Mouse (Mus musculus) limb, embryonic 15.5 days (tissue): ENCODE results near the gene Bmpr2. TPM values are rescaled to one million over a fixed set of nuclear protein-coding genes. Genes with fewer than 3 reads are reported as not detected.
A peak's percentile ranks its signal among the peaks of the same experiment; 100 is the strongest.

ENCODE experiments used
- ATAC-seq: fragments of 200-750 bp; cut with Nextera tagmentation; 2 replicates; pipeline ENCODE4 v1.8.0; 2017; ENCODE audit warnings: low read depth, moderate TSS enrichment; ENCODE audit not compliant: insufficient number of reproducible peaks, low FRiP score, low TSS enrichment
- H3K27ac ChIP-seq: fragments of 300-500 bp; sonication (generic); 2 replicates; pipeline ENCODE4 v1.5.1; 2015; ENCODE audit warnings: moderate library complexity, mild to moderate bottlenecking, inconsistent platforms
- H3K27me3 ChIP-seq: fragments of 300-500 bp; sonication (generic); 2 replicates; pipeline ENCODE4 v1.6.1; 2015; ENCODE audit warnings: inconsistent platforms
- H3K36me3 ChIP-seq: fragments of 300-500 bp; sonication (generic); 2 replicates; pipeline ENCODE4 v1.6.1; 2015; ENCODE audit warnings: inconsistent platforms
- H3K4me1 ChIP-seq: fragments of 300-500 bp; sonication (generic); 2 replicates; pipeline ENCODE4 v1.6.1; 2015; ENCODE audit warnings: inconsistent platforms
- H3K4me2 ChIP-seq: fragments of 300-500 bp; sonication (generic); 2 replicates; pipeline ENCODE4 v1.6.1; 2015; ENCODE audit warnings: mild to moderate bottlenecking, inconsistent platforms
- H3K4me3 ChIP-seq: fragments of 300-500 bp; sonication (generic); 2 replicates; pipeline ENCODE4 v1.5.1; 2015; ENCODE audit warnings: mild to moderate bottlenecking, inconsistent platforms
- H3K9ac ChIP-seq: fragments of 300-500 bp; sonication (generic); 2 replicates; pipeline ENCODE4 v1.6.1; 2015; ENCODE audit warnings: inconsistent platforms
- H3K9me3 ChIP-seq: fragments of 300-500 bp; sonication (generic); 2 replicates; pipeline ENCODE4 v1.6.1; 2016; ENCODE audit warnings: inconsistent platforms
- WGBS: fragments of 180-500 bp; shearing (Covaris S2); methylation state at CpG from one replicate; pipeline ENCODE4 v1.1.7; 2015; 5-methylcytosine and 5-hydroxymethylcytosine counted together
- polyA plus RNA-seq: library from polyadenylated mRNA; unstranded; fragments of >200 nt; fragmentation: Nextera tagmentation; extraction: Ambion mirVana; gene quantifications from 2 replicates; pipeline ENCODE4 v1.2.1, GENCODE M21; 2015

Gene Bmpr2
- polyA plus RNA-seq, 1 experiment from 2014 or later = 10.2 TPM

GRCm38 (mm10) chr1:59762208-59762607, 992 bp upstream of the Bmpr2 start:
- Histone ChIP-seq H3K36me3 (no peaks in the 10 kb centered on the region), H3K4me2 (peak overlapping the region; percentile 75), H3K4me3 (peak overlapping the region; percentile 83), H3K9me3 (no peaks in the 10 kb centered on the region), H3K27me3 (no peaks in the 10 kb centered on the region), H3K4me1 (peaks cover 5% of the 10 kb centered on the region; the same call in 1 of the 2 replicates), H3K27ac (peak overlapping the region; percentile 99), H3K9ac (peak overlapping the region; percentile 89)
- 0 out of 2 replicates have a peak, but pooled peaks have one; percentile 8 for ATAC-seq
- 1% methylated on average over 10 of the region's 10 CpGs for WGBS

- WGBS = under 1% methylated on average over 44 of the region's 44 CpGs
- Histone ChIP-seq H3K27me3 (no peaks in the 10 kb centered on the region), H3K4me1 (peaks cover 5% of the 10 kb centered on the region; the same call in 1 of the 2 replicates), H3K9ac (peak overlapping the region; percentile 89), H3K4me2 (peak overlapping the region; percentile 75), H3K4me3 (peak overlapping the region; percentile 83), H3K9me3 (no peaks in the 10 kb centered on the region), H3K36me3 (no peaks in the 10 kb centered on the region), H3K27ac (peak overlapping the region; percentile 99)
- peak; percentile 30; the same call in 1 of the 2 replicates for ATAC-seq
Observed at GRCm38 (mm10) chr1:59762651-59763163, 493 bp upstream of the Bmpr2 start.

- Histone ChIP-seq H3K9me3 (no peaks in the 10 kb centered on the region), H3K4me2 (peak overlapping the region; percentile 75), H3K9ac (peak overlapping the region; percentile 89), H3K27me3 (no peaks in the 10 kb centered on the region), H3K4me3 (peak overlapping the region; percentile 83), H3K36me3 (no peaks in the 10 kb centered on the region), H3K4me1 (peaks cover 5% of the 10 kb centered on the region; the same call in 1 of the 2 replicates), H3K27ac (peak overlapping the region; percentile 99)
- under 1% methylated on average over 31 of the region's 55 CpGs for WGBS
- peak; percentile 59 for ATAC-seq
Observed at GRCm38 (mm10) chr1:59763781-59764251, 616 bp downstream of the Bmpr2 start.

GRCm38 (mm10) chr1:59764407-59764971, 1.3 kb downstream of the Bmpr2 start:
- Histone ChIP-seq H3K4me1 (peaks cover 5% of the 10 kb centered on the region; the same call in 1 of the 2 replicates), H3K27me3 (no peaks in the 10 kb centered on the region), H3K27ac (peak overlapping the region; percentile 99), H3K4me2 (peak overlapping the region; percentile 75), H3K9me3 (no peaks in the 10 kb centered on the region), H3K36me3 (0 out of 2 replicates have a peak, but pooled peaks cover 4% of the 10 kb centered on the region), H3K9ac (peak overlapping the region; percentile 89), H3K4me3 (peak overlapping the region; percentile 83)
- ATAC-seq = no peak
- under 1% methylated on average over 27 of the region's 27 CpGs for WGBS

GRCm38 (mm10) chr1:59765279-59765678, 2.1 kb downstream of the Bmpr2 start:
- Histone ChIP-seq H3K36me3 (0 out of 2 replicates have a peak, but pooled peaks cover 4% of the 10 kb centered on the region), H3K27me3 (no peaks in the 10 kb centered on the region), H3K9ac (no peak overlapping the region), H3K4me3 (peak overlapping the region; percentile 83), H3K4me1 (peaks cover 5% of the 10 kb centered on the region; the same call in 1 of the 2 replicates), H3K4me2 (peak overlapping the region; percentile 75), H3K27ac (no peak overlapping the region), H3K9me3 (no peaks in the 10 kb centered on the region)
- no peak for ATAC-seq
- under 1% methylated on average over 4 of the region's 4 CpGs for WGBS

GRCm38 (mm10) chr1:59766626-59767025, 3.4 kb downstream of the Bmpr2 start:
- Histone ChIP-seq H3K4me1 (peaks cover 5% of the 10 kb centered on the region; the same call in 1 of the 2 replicates), H3K4me3 (peak overlapping the region; percentile 25), H3K4me2 (peak overlapping the region; percentile 44), H3K27ac (no peak overlapping the region), H3K36me3 (0 out of 2 replicates have a peak, but pooled peaks cover 4% of the 10 kb centered on the region), H3K27me3 (no peaks in the 10 kb centered on the region), H3K9ac (no peak overlapping the region), H3K9me3 (no peaks in the 10 kb centered on the region)
- no peak for ATAC-seq

- ATAC-seq = no peak
- no peak overlapping the region for H3K27ac ChIP-seq
Observed at GRCm38 (mm10) chr1:59771871-59772270, 8.7 kb downstream of the Bmpr2 start.

GRCm38 (mm10) chr1:59781080-59781479, 17.9 kb downstream of the Bmpr2 start:
- no peaks in the 10 kb centered on the region for H3K27me3 ChIP-seq
- no peaks in the 10 kb centered on the region for H3K36me3 ChIP-seq
- H3K9me3 ChIP-seq = no peaks in the 10 kb centered on the region
- WGBS = 59% methylated on average over 1 of the region's 1 CpGs
- no peak overlapping the region for H3K4me3 ChIP-seq
- no peak overlapping the region for H3K9ac ChIP-seq
- H3K4me2 ChIP-seq = no peak overlapping the region
- no peak overlapping the region for H3K27ac ChIP-seq
- ATAC-seq = no peak
- no peaks in the 10 kb centered on the region for H3K4me1 ChIP-seq

More at GRCm38 (mm10) chr1:59771871-59772270, 8.7 kb downstream of the Bmpr2 start:
- WGBS = 60% methylated on average over 3 of the region's 3 CpGs
- Histone ChIP-seq H3K4me1 (peaks cover 2% of the 10 kb centered on the region; the same call in 1 of the 2 replicates), H3K9ac (no peak overlapping the region), H3K27me3 (no peaks in the 10 kb centered on the region), H3K36me3 (0 out of 2 replicates have a peak, but pooled peaks cover 4% of the 10 kb centered on the region), H3K4me2 (no peak overlapping the region), H3K4me3 (no peak overlapping the region), H3K9me3 (no peaks in the 10 kb centered on the region)

- no peak overlapping the region for H3K9ac ChIP-seq
- H3K27ac ChIP-seq = no peak overlapping the region
- no peak overlapping the region for H3K4me2 ChIP-seq
- no peak for ATAC-seq
- H3K4me3 ChIP-seq = no peak overlapping the region
- no peaks in the 10 kb centered on the region for H3K36me3 ChIP-seq
- H3K4me1 ChIP-seq = no peaks in the 10 kb centered on the region
- no peaks in the 10 kb centered on the region for H3K9me3 ChIP-seq
- WGBS = 74% methylated on average over 6 of the region's 6 CpGs
- H3K27me3 ChIP-seq = no peaks in the 10 kb centered on the region
Observed at GRCm38 (mm10) chr1:59788975-59789374, 25.8 kb downstream of the Bmpr2 start.

- Histone ChIP-seq H3K27ac (no peak overlapping the region), H3K27me3 (no peaks in the 10 kb centered on the region), H3K4me2 (no peak overlapping the region), H3K4me3 (no peak overlapping the region), H3K9me3 (no peaks in the 10 kb centered on the region), H3K9ac (no peak overlapping the region), H3K36me3 (no peaks in the 10 kb centered on the region), H3K4me1 (no peaks in the 10 kb centered on the region)
- ATAC-seq = no peak
- 60% methylated on average over 5 of the region's 5 CpGs for WGBS
Observed at GRCm38 (mm10) chr1:59789741-59790140, 26.5 kb downstream of the Bmpr2 start.

GRCm38 (mm10) chr1:59795336-59795735, 32.1 kb downstream of the Bmpr2 start:
- WGBS = 40% methylated on average over 1 of the region's 1 CpGs
- H3K9me3 ChIP-seq = no peaks in the 10 kb centered on the region
- H3K27me3 ChIP-seq = no peaks in the 10 kb centered on the region
- no peaks in the 10 kb centered on the region for H3K36me3 ChIP-seq
- H3K27ac ChIP-seq = no peak overlapping the region
- no peaks in the 10 kb centered on the region for H3K4me1 ChIP-seq
- no peak for ATAC-seq
- no peak overlapping the region for H3K4me3 ChIP-seq
- H3K4me2 ChIP-seq = no peak overlapping the region
- no peak overlapping the region for H3K9ac ChIP-seq

- no peak overlapping the region for H3K9ac ChIP-seq
- H3K4me1 ChIP-seq = no peaks in the 10 kb centered on the region
- ATAC-seq = no peak
- H3K4me2 ChIP-seq = no peak overlapping the region
- H3K4me3 ChIP-seq = no peak overlapping the region
- 79% methylated on average over 2 of the region's 2 CpGs for WGBS
- peak overlapping the region; percentile 61; the same call in 1 of the 2 replicates for H3K27ac ChIP-seq
- no peaks in the 10 kb centered on the region for H3K27me3 ChIP-seq
- no peaks in the 10 kb centered on the region for H3K36me3 ChIP-seq
- H3K9me3 ChIP-seq = no peaks in the 10 kb centered on the region
Observed at GRCm38 (mm10) chr1:59797865-59798264, 34.7 kb downstream of the Bmpr2 start.
